Mouse (Mus musculus): ENCODE measurements around the gene Kcnj12.

DNA sequence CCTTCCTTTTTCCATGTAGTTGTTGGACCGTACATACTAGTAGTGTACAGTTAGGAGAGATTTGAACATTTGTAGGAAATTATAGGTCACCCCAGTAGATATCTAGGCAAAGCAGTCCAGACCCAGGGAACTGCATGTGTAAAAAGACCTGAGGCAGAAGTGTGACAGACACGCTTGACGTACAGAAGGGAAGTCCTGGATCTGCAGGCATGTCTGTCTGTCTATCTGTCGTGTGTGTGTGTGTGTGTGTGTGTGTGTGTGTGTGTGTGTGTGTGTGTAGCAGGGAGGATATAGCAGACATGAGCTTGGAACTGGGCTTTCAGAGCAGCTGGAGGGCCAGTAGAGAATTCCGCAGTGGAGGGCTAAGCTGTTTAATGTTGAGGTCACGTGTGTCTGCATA is 87.3 kb downstream of the Kcnj12 start:
- TF ChIP-seq TCF12 (IDR thresholded peaks at IDR 0.05; ENCODE audit: insufficient read depth, poor library complexity, severe bottlenecking) (no peak), POLR2A (IDR thresholded peaks at IDR 0.05; ENCODE audit: insufficient read length, low read depth) (no peak), MAX (IDR thresholded peaks at IDR 0.05; ENCODE audit: low read depth) (no peak), CEBPB (IDR thresholded peaks at IDR 0.05; ENCODE audit: insufficient read depth, poor library complexity, severe bottlenecking) (no peak)
